Mouse (Mus musculus): ENCODE results near the gene Ccdc3.

The Ccdc3 gene

DNA sequence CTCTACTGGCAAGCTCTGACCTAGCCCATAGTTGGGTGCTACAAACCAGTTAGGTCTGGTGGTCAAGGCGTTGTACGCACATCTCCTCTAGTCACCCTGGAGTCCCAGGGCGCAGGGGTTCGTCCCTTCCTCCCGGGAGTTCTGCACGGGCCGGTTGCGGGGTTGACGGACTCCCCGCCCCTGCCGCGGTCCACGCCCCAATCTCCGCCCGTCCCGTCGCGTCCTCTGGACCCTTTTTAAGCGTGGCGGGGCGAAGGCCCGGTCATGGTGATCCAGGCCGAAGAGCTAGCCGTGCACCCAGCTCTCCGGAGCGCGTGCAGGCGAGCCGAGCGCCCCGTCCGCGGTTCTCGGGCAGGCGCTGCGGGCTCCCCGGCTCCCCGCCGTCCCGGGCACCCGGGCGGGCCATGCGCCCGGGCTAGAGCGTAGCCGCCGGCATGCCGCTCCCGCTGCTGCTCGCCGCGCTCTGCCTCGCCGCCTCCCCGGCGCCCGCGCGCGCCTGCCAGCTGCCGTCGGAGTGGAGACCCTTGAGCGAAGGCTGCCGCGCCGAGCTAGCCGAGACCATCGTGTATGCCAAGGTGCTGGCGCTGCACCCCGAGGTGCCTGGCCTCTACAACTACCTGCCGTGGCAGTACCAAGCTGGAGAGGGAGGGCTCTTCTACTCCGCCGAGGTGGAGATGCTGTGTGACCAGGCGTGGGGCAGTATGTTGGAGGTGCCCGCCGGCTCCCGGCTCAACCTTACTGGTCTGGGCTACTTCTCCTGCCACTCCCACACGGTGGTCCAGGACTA is at the start of gene Ccdc3:
Gene Ccdc3 (plus strand): TSS at position 277 of the 787 bp plus-strand sequence.
- ChIA-PET POLR2A (interaction anchor here in 2 of 4 experiments (0.6 to 2.6 kb wide), 9 partner anchors 10 to 744 kb away, joined by 3 to 6 read pairs (median 3); partner anchors contain the start of genes Cdc123 (in 1 of the 2) and Nudt5 (in 1 of the 2)), CTCF (interaction anchor here in 2 of 4 experiments (0.6 to 1.6 kb wide), 2 partner anchors 24 to 284 kb away, joined by 4 to 6 read pairs; no protein-coding TSS in a partner anchor)

- POLR2A ChIA-PET, result interaction anchor here in 2 of 4 experiments (0.5 to 1.0 kb wide), 6 partner anchors 10 to 767 kb away, joined by 3 to 9 read pairs (median 4); partner anchors contain the start of gene Ccdc3 (in 1 of the 2)
- CTCF ChIA-PET, result interaction anchor here (0.5 to 1.7 kb wide), 51 partner anchors 9 to 1667 kb away, joined by 3 to 25 read pairs (median 4); partner anchors contain the start of genes Camk1d (in 1 of the 4), Cdc123 (in 1 of the 4), Nudt5 (in 1 of the 4) and Sec61a2 (in 1 of the 4)
Measured at GRCm38 (mm10) chr2:5090385-5090784, 47.2 kb upstream of the Ccdc3 start.

- ChIA-PET CTCF (no interaction called here), POLR2A (interaction anchor here in 1 of 4 experiments (0.5 kb wide), 1 partner anchor 13 kb away, joined by 3 read pairs; no protein-coding TSS in a partner anchor)
Measured at GRCm38 (mm10) chr2:5094876-5095275, 42.7 kb upstream of the Ccdc3 start.

- CTCF ChIA-PET, result interaction anchor here in 1 of 4 experiments (0.7 kb wide), 1 partner anchor 372 kb away, joined by 3 read pairs; no protein-coding TSS in a partner anchor
- POLR2A ChIA-PET, result no interaction called here
Measured at GRCm38 (mm10) chr2:5095316-5095715, 42.3 kb upstream of the Ccdc3 start.

GRCm38 (mm10) chr2:5097786-5098445 is 39.7 kb upstream of the Ccdc3 start:
- POLR2A ChIA-PET, result interaction anchor here in 3 of 4 experiments (0.6 to 1.3 kb wide), 11 partner anchors 9 to 420 kb away, joined by 3 to 4 read pairs (median 3); partner anchors contain the start of gene Optn (in 1 of the 3)
- CTCF ChIA-PET, result interaction anchor here in 3 of 4 experiments (0.6 to 0.8 kb wide), 6 partner anchors 18 to 912 kb away, joined by 3 to 6 read pairs (median 3); no protein-coding TSS in a partner anchor

GRCm38 (mm10) chr2:5099176-5099575 is 38.4 kb upstream of the Ccdc3 start:
- POLR2A ChIA-PET, result no interaction called here
- CTCF ChIA-PET, result interaction anchor here in 1 of 4 experiments (1.2 kb wide), 1 partner anchor 9 kb away, joined by 4 read pairs; no protein-coding TSS in a partner anchor

DNA sequence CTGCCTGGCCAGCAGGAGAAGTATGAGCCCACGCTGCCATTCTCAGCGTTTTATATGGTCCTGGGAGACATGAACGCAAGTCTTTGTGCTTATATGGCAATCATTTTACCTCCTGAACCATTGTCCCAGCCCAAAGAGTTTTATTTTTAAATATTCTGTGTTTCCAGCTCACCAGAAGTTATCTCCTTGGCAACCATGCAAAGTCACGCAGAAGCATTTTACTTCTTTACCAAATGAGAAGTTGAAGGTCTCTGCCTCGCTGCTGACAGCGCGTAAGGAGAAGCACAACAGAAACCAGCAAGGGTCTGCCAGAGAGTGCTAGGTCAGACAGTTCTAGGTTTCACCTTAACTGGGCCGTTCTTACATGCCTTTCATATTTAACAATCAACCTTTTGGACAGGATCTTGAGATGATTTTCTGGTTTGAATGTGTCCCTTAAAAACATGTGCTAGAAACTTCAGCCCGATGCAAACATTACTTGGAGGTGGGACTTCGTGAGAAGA is 35.8 kb upstream of the Ccdc3 start:
- POLR2A ChIA-PET, result no interaction called here
- CTCF ChIA-PET, result interaction anchor here in 2 of 4 experiments (0.5 to 1.0 kb wide), 3 partner anchors 11 to 1044 kb away, joined by 3 to 8 read pairs (median 4); no protein-coding TSS in a partner anchor

DNA sequence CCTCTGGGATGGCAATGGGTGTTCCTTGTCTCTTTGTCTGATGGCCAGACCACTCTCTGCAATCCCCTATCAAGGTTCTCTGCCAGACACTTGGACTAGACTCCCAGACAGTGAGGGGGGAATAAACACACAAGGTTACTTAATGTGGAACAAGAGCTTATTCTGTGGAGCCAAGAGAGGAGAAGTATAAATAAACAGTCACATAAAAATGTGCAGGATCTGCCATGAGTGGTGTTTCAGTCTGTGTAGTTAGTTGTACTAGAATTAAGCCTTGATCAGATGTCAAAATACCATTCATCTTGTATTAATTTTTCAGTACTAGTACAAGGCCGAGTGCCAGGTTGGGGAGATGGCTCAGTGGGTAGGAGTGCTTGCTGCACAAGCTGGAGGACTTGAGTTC is 34.7 kb upstream of the Ccdc3 start:
- POLR2A ChIA-PET, result interaction anchor here in 1 of 4 experiments (0.6 to 0.7 kb wide), 2 partner anchors 21 to 68 kb away, joined by 3 to 4 read pairs; no protein-coding TSS in a partner anchor
- CTCF ChIA-PET, result no interaction called here

- POLR2A ChIA-PET, result interaction anchor here in 2 of 4 experiments (0.7 to 0.9 kb wide), 2 partner anchors 104 to 289 kb away, joined by 3 read pairs; no protein-coding TSS in a partner anchor
- CTCF ChIA-PET, result interaction anchor here in 1 of 4 experiments (1.1 kb wide), 1 partner anchor 11 kb away, joined by 3 read pairs; no protein-coding TSS in a partner anchor
Measured at GRCm38 (mm10) chr2:5112785-5113291, 24.7 kb upstream of the Ccdc3 start.

DNA sequence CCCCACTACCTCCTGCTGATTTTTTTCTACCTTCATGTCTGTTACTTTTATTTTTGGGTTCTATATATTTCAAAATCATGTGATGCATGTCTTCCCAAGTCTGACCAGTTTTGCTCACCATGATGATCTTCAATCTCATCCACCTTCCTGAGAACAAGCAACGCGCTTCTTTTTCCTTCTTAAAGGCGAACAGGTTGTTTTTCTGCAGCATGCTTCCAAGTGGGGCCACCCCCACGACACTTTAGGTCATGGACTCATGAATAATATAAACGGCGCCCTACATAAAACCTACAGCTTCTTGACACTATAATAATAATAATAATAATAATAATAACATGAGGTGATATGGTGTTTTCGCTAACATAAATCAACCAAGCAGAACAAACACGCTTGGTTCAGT is 23.2 kb upstream of the Ccdc3 start:
- ChIA-PET POLR2A (no interaction called here), CTCF (no interaction called here)

GRCm38 (mm10) chr2:5116856-5117532 is 20.6 kb upstream of the Ccdc3 start:
- POLR2A ChIA-PET, result interaction anchor here in 3 of 4 experiments (0.6 to 1.6 kb wide), 3 partner anchors 19 to 715 kb away, joined by 3 to 4 read pairs (median 3); no protein-coding TSS in a partner anchor
- CTCF ChIA-PET, result interaction anchor here in 1 of 4 experiments (1.1 kb wide), 1 partner anchor 37 kb away, joined by 3 read pairs; no protein-coding TSS in a partner anchor

DNA sequence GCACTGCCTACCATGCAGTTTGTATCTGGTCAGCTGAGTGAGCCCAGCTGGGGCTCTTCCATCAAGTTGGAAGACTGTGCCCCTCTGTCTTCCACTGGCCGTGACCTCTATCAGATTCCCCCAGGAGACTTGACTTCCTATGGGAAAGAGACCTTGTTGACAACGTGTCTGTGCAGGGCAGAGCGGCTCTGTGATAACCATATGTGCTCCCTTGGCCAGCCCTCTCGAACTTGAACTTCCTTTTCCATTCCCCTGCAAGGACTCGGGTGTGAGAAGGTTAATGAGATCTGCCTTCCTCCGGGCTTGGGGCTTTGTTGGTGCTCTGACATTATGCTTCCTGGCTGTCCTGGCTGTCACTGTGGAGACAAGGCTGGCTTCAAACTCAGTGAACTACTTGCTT is 12.1 kb upstream of the Ccdc3 start:
- POLR2A ChIA-PET, result interaction anchor here in 1 of 4 experiments (0.7 to 1.2 kb wide), 2 partner anchors 8 to 13 kb away, joined by 3 to 6 read pairs; partner anchors contain the start of gene Ccdc3
- CTCF ChIA-PET, result no interaction called here

DNA sequence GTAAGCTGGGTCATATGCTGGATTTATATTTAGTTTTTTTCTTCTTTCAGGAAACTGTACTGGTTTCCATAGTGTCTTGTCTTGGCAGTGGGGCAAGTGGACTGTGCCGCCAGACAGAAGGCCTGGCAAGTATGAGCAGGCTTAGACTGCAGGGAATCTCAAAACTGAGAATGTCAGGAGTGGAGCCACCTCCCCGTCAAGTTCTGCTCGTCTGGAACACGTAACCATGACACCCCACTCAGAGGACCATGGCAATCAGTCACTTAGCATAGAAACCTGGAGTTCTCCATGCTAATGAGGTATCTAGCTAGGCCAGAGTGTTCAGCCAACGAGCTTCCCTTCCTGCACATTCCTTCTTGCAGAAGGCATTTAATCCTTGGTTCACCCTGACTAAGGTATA is 10.2 kb upstream of the Ccdc3 start:
- ChIA-PET POLR2A (interaction anchor here in 1 of 4 experiments (1.0 to 1.6 kb wide), 2 partner anchors 10 to 11 kb away, joined by 3 to 6 read pairs; no protein-coding TSS in a partner anchor), CTCF (no interaction called here)

DNA sequence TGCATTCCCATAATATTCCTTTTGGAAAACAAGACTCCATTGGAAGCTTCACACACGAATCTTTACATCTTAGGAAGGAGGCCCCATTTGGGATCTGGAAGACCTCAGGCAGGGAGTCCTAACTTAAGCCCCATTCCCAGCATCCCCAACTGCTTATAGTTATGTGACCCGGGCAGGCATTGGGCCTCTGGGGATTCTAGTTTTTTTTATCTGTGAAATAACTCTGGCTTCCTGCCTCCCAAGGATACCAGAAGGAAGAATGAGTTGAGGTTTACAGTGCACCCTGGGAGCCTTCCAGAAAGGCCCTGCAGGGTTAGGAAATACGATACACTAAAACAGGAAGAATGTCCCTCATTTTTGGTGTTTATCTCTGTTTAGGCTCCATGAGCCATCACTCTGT is 8.5 kb upstream of the Ccdc3 start:
- POLR2A ChIA-PET, result no interaction called here
- CTCF ChIA-PET, result interaction anchor here in 1 of 4 experiments (0.5 kb wide), 1 partner anchor 708 kb away, joined by 4 read pairs; no protein-coding TSS in a partner anchor

- ChIA-PET POLR2A (interaction anchor here in 1 of 4 experiments (1.6 kb wide), 1 partner anchor 99 kb away, joined by 3 read pairs; no protein-coding TSS in a partner anchor), CTCF (no interaction called here)
Measured at GRCm38 (mm10) chr2:5132046-5132445, 5.5 kb upstream of the Ccdc3 start.

DNA sequence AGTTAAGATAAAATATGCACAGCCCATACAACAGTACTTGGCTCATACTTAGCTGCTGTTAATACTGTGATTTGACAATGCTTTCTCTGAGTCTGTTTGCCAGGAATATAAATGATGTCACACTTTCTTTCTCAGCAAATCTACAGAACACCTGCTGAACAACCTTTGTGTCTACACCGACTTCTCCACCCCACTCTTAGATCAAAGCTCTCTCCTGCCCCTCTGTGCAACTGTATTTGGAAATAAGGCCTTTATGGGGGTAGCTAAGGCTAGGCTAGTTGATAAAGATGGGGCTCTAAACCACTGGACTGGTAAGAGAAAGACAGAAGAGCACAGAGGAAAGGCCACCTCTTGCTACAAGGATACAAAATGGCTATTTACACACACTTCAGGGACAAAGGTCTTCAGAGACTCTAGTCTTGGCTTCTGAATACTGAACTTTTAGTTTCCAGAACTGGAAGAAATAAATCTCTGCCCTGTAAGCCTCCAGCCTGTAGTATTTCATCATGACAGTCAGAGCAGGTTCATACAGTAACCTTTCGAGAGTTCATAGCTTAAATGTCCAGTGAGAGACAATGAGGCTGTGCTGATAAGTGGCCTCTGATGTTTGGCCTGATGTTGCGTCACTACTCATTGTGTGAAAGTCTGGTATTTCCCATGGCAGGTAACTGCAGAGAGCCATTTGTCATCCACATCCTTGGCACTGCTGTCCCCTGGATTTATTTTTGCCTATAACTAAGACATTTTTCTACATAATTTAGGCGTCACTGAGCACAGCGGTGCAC is 2.4 kb upstream of the Ccdc3 start:
- CTCF ChIA-PET, result interaction anchor here in 2 of 4 experiments (0.6 to 1.0 kb wide), 2 partner anchors 19 to 55 kb away, joined by 3 to 4 read pairs; no protein-coding TSS in a partner anchor
- POLR2A ChIA-PET, result no interaction called here

DNA sequence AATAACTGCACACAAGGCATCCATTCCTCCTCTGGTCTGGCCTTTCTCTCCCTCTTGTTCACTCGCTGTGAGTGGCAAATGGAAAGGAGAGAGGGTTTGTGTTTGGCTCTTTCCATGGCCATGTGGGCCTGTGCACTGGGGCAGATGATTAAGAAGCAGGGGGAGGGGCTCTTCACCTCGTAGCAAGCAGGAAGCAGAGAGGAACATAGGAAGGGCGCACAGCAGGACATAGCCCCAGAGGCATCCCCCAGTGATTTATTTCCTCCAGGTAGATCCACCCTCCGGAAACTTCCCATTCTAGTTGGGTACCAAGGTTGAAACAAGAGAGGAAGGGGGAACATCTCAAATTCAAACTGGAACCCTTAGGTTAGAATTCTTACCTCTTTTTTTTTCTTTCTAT is 2.4 kb downstream of the Ccdc3 start:
- CTCF ChIA-PET, result no interaction called here
- POLR2A ChIA-PET, result interaction anchor here in 1 of 4 experiments (0.8 to 1.7 kb wide), 3 partner anchors 12 to 60 kb away, joined by 3 to 4 read pairs (median 4); no protein-coding TSS in a partner anchor

All from embryonic stem cell, embryonic (primary cell).